In genomic region chr7:24592163-24592562, GRCm38 (mm10) we compare ENCODE assay signal across 1 mouse cellular context.
TF ChIP-seq lines count a peak whose summit lies in the region.

No protein-coding gene starts in this region.

TF ChIP-seq in MEL, 35 proteins besides CTCF, POLR2A, EP300 and RAD21:
- TF ChIP-seq GATA1 (IDR thresholded peaks at IDR 0.05; ENCODE audit: low read depth, low read length): no peak
